Mouse (Mus musculus) erythroid progenitor cell, adult 5-6 weeks (primary cell): ENCODE measurements around the gene March8. TPM values are rescaled to one million over a fixed set of nuclear protein-coding genes. Genes with fewer than 3 reads are reported as not detected.
"Not testable (repeated sequence)": the region's sequence is repeated elsewhere in the genome, so short reads cannot be mapped to it uniquely, and the experiment has no call there.

Source experiments
- ATAC-seq: replicated peaks from 2 replicates; pipeline ENCODE4 v1.8.0; 2016; ENCODE audit warnings: moderate number of reproducible peaks, mild to moderate bottlenecking, moderate TSS enrichment, inconsistent platforms; ENCODE audit not compliant: poor library complexity, low FRiP score, severe bottlenecking
- total RNA-seq, 2 experiments: library from RNA; stranded (forward) in 1 of 2; stranded (reverse) in 1 of 2; fragments of 150-400 nt in 1 of 2; fragments of 186-747, 209-891 nt in 1 of 2; gene quantifications; 2 replicates each; pipeline versions ENCODE4 v1.2.3 to v1.2.4; 2015 to 2017; ENCODE audit warnings: low replicate concordance in 2 of 2

March8 gene
- 417 and 504 TPM in 2 replicates for total RNA-seq (2015; ENCODE audit: low replicate concordance)
- 368 and 504 TPM in 2 replicates for total RNA-seq (2017; ENCODE audit: low replicate concordance)

DNA sequence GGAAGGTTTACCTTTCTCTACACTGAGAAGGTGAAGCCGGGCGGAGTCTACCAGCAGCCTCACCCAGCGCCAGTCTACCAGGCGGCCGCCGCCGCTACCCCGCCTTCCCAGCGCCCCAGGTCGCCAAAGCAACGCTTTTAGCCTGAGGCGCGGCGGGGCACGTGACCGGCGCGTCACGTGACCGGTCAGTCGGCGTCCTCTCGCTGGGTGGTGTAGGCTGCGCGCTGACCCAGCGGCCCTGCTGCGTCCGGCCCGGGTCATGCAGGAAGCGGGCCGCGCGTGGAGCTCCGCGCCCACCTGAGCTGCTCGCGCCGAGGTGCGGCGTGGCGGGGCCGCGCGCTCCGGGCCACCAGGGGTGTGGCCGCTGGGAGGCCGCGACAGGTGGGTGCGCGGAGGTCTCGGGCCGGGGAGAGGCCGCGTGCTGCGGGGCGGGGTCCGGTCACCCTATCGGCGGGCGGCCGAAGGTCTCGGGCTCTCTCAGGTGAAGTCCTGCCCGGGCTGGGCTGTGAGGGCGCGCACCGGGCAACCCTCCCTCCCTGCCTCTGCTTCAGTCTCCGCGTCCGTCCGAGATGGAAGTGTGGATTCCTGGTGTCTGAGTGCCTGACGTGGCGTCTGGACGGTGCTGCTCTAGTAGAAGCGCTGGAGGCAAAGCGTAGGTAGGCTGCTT is at the start of gene March8:
Gene March8 (plus strand): TSS at position 190 of the 667 bp plus-strand sequence.
- peak; percentile 97 for ATAC-seq

DNA sequence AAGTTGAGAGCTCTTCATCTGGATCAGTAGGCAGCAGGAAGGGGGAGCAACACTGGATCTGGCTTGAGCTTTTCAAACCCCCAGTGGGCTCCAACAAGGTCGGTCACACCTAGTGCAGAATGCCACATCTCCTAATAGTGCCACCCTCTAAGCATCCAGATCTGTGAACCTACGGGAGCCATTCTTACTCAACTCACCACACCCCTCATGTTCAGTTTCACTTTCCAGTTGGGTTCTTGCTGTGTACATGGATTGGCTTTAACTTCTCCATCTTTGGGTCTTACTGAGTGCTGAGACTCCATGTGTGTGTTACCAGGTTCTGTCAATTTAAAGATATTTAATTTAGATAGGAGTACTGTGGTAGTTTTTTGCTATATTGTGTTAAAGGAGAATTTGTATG is 26.4 kb upstream of the March8 start:
- no peak for ATAC-seq

DNA sequence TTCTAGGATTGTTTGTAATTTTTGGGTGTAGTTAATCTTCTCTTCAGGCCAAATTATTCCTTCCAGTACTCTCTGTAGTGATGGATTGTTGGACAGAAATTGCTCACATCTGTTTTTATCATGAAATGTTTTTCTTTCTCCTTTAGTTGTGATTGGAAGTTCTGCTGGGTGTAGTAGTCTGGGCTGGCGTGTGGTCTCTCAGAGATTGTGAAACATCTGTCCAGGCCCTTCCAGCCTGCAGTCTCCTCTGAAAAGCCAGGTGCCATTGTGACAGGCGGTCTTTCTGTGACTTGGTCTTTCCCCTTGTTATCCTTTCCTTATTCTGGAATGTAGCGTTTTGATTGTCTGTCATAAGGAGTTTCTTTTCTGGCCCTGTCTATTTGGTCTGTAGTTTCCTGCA is 18.6 kb upstream of the March8 start:
- no peak for ATAC-seq

DNA sequence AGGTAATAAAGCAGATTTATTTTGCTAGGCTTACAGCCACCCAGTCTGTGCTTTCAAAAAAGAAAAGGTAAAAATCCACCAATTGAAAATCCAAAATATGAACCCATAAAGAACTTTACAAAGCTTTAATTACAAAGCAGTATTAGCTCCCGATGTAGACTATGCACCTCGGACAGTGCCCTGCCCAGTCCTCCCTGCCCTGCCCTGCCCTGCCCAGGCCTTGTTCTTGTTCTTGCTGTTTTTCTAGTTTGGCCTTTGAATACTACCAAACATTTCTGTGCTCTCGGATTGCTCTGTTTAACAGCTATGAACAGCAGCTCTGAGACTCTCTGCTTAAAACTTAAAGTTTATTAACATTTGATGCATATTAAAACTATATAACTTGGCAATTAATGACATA is 11.2 kb upstream of the March8 start:
- ATAC-seq, result no peak

DNA sequence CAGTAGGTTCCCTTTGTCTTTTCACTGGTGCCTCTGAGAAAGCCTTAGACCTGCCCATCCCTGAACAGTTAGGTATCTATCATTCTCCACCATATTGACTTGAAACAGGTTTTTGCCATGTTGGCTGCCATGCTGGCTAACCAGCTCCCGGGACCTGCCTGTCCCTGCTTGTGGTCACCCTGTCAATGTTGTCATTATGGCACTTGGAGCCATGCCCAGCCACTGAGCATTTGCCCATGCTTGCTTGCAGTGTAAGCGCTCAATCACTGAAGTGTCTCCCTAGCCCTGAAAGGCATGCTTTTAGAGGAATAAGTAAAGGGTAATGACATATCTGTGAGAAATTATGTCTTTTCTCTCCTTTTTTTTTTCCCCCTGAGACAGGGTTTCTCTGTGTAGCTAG is 6.4 kb upstream of the March8 start:
- ATAC-seq, result no peak

DNA sequence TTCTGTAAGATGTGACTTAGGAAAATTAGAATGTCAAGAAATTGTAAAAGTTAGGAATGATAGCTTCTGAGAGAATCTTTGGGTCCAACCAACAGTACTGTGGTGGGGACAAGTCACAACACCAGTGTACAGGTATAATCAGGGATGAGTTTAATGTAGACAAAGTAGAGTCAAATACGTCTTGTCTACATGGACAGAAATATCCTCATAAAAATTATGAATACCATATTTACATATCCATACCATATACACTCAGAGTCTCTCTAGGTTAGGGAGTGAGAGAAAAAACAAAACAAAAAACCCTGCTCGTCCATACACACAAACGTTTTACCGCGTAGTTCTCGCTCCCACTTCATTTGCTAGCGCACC is 374 bp upstream of the March8 start:
- ATAC-seq, result no peak

DNA sequence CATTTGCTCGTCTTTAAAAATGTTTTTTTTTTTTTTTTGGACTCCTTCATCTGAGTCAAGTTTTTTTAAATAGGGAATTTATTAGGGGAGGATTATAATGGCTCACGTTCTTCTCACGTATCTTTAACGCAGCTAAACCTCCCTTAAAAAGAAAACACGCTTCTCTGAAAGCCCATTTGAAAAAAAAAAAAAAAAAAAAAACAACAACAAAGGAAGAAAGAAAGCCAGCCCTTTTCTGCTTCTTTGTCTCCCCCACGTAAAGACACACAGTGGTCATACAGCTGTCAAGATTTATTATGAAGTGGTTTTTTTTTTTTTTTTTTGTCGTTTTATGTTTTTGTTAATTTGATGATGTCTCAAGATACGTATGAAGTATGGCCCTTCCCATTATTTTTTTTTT is 696 bp downstream of the March8 start:
- ATAC-seq, result 0 out of 2 replicates have a peak, but pooled peaks have one; percentile 2

DNA sequence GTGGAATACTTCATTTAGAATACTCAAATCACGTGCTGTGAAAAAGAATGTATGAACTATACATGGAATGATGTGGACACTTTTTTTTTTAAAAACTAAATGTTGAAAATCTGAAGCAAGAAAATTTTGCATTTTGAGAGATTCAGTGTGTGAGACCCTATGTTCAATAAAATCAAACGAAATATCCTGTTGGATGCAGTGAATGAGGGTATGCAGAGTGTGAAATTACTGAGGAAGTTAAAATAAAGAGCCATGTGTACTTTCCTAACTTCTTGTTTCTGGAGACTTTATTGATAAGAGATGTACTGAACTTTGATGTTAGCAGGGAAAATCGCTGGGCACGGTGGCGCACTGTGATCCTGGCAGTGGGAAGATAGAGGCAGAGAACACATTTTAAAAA is 1.3 kb downstream of the March8 start:
- no peak for ATAC-seq

DNA sequence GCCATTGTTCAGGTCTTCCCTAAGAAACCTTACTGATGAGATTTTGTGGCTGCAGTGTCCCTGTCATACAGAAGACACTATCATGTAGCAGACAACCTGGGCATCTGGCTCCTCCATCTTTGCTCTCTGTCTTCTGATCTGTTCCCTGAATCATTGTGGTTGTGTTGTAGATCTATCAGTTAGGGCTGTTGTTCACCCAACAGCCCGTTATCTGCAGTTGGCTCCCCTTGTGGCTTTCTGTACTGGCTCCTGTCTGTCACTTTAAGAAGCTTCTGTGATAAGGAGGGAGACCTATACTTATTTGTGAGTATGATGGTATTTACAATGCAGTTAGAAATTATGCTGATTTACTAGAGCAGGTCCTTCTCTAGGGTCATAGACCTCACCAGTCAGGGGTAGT is 2.7 kb downstream of the March8 start:
- ATAC-seq, result no peak

DNA sequence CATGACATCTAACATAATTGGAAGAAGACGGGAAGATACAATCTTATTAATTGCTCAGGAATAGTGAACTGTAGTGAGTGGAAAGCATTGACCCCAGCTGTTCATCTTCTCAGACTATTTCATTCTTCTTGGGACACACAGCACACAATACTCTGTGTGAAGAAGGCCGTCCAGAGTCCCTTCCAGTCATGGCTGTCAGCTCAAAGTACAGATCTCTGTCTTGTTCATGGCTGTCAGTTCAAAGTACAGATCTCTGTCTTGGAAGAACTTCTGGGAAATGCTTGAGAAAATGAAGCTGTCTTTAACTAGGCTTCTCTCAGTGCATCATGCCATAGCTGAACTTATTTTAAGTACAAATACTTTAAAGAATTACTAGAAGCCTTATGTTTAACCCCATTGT is 10.1 kb downstream of the March8 start:
- no peak for ATAC-seq

DNA sequence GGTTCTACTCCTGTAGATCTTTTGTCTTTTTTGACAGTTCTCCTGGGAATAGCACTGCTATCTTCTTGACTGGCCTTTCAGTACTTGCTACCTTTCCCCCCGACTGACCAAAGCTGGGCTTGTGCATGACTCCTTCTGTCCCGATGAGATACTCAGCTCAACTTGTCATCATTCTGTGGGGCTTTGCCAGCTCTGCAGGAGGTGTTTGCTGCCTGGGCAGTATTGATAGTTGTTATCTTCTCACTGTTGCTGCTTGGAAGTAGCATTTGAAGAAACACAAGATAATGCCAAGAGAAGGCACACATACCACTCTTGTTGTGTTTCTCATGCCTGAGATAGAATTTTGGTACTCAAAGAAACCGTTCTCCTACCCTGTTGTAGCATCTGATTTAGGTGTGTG is 12.2 kb downstream of the March8 start:
- ATAC-seq, result peak; percentile 88

DNA sequence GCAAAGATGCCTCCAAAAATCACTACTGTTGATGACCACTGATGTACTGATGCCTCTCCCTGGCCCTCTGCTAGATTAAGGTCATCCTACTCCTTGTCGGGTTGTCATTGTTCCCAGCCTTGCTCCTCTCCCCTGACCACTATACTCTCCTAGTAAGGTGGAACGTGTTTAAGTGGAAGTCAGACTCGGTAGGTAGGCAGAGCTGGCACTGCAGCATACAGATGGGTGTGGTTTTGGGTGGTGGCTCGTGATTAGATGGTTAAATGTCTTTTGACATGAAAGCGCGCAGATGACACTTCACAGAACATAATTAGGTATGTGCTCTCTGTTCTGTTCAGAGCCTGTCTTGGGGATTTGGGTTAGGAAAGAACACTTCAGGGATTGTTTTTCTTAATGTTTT is 12.8 kb downstream of the March8 start:
- ATAC-seq, result peak; percentile 83

DNA sequence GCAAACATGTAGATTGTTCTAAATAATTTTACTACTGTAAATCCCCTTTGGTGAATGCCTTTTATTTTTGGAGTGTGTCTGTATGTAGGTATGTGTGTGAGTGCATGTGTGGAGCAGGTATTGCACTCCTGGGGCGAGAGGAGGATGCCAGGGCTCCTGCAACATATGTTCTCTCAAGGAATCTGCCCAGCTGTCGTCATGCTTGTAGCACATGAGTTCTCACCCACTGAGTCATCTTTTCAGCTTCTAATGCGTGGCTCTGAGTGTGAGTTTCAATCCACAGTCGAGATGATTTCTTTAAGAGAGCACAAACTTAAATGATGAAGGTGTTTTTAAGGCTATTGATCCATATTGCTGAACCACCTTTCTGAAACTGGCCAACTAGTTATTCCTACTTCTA is 13.7 kb downstream of the March8 start:
- ATAC-seq, result peak; percentile 32; the same call in 1 of the 2 replicates

DNA sequence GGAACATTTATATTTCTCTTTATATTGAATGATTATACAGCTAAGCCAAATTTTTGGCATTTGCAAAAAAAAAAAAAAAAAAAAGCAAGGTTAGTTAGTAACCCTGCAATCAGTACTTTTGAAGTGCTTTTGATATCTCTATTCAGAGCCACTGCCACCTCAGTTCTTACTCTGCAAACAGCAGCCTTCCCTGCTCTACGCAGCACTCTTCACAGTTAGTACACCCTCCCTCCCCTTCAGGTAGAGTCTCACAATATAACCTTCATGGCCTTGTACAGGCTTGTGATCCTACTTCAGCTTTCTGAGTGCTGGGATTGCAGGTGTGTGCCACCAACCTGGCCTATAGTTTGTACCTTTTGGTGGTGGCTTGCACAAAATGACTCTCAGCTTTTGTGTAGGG is 15.6 kb downstream of the March8 start:
- ATAC-seq, result no peak

DNA sequence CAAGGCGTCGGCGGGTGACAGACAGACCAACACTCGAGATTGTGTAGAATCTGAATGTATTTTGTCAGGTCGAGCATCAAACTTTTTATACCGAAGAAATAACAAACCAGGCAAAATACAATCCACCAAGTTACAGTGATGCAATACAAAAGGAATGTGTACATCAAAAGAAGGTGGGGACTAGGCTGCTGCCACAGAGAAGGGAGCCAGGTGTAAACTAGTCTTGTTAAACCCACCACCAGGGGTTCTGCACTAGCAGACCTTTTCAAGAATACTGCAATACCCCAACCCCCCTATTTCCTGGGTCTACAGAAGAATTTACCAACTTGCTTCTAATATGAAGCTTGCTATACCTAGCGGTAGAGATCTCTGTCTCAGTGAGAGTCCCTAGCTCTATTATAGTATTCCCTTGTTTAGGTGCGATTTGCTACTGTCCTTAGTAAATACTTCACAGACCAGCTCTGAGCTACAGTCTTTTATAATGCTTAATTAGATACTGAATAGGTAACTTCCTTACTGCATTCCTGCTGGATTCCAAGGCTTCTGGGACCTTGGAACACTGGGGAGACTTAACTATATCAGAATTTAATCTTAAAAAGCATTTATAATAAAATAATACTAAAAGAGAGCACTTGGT is 18.6 kb downstream of the March8 start:
- ATAC-seq, result not testable (repeated sequence)

DNA sequence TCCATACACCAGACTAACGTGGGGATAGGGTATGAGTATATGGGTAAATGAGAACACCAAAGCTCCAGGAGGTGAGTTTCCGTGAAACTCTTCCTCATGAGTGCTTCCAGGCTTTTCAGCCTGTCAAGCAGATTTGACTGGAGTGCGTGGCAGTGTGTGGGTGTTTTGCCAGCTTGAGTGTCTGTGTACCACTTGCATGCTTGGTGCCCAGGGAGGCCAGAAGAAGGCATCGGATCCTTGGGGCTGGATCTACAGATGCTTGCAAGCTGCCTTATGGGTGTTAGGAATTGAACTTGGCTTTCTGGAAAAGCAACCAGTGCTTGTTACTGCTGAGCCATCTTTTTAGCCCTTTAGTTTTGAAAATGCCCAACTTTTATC is 19.1 kb downstream of the March8 start:
- ATAC-seq, result no peak

DNA sequence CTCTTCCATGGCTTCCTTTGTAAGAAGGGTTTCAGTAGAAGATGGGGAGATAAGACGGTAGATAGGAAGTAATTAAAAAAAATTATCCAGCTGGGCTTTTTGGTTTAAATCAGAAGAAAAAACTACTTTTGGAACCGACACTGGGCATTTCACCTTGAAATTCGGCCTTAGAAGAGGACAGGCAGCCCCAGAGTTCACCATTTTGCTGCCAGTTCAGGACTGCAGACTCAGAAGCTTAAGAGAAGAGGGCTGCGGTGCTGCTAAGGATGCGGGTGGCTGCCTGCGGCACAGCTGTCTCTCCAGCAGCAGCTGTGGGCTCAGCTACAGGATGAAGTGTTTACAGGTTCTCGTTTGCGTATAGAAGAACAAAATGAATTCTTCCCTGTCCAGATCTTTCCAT is 20.2 kb downstream of the March8 start:
- ATAC-seq, result no peak

DNA sequence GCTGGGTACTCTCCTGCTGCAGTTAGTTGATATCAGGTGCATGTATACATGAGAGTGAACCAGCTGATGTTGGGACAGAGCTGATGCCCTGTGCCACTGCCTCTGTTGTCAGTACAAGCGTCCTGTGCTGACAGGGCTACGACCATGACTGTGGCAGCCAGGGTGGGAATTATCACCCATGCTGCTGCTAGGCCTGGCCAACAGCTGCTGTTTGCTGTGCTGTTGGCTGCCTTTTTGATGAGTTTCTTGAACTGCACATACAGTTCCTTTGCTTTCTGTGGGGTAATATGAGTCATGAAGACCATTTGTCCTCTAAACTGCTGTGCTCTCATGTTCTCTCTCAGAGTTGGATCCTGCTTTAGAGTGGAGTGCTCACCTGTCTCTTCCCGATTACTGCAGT is 21.4 kb downstream of the March8 start:
- ATAC-seq, result no peak

DNA sequence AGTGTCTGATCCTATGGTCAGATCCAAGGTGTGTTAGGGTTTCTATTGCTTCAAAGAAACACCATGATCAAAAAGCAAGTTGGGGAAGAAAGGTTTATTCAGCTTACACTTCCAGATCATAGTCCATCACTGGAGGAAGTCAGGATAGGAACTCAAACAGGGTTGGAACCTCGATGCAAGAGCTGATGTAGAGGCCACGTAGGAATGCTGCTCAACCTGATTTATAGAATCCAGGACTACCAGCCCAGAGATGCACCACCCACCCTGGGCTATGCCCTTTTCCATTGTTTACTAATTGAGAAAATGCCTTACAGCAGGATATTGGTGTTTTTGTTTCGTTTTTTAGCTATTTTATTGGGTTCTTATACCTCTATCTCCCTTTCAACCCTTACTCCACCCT is 23.6 kb downstream of the March8 start:
- ATAC-seq, result no peak

DNA sequence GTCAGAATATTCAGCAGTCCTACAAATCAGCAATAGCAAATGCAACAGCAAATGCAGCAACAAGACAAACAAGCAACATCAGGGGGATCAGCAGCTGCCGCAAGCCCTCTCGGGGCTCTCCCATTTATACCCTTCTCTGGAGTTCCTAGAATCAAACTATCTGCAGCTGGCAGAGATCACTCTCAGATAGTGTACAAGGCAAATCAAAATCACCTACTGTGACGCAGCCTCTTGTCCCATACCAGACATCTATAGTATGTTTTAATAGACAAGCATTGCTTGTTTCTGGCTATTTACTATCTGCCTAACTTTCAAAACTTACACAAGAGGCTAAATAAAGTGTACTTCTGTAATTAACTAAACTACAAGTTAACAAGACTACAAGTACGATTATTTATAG is 24.2 kb downstream of the March8 start:
- no peak for ATAC-seq

DNA sequence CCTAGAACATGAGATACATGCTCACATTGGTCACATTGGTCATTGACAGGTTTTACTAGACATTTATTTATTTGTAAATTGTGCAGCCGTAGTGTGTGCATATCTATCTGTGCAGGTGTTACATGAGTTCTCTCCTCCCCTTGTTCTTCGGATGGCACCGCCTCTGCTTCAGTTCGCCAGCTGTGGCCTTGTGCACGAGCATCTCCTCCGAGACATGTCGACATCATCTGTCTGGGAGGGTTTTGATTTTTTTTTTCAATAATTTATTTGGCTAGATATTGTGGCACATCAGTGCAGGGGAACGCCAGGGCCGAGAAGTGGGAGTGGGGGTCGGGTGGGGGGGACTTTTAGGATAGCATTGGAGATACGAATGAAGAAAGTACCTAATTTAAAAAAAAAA is 30.1 kb downstream of the March8 start:
- no peak for ATAC-seq

DNA sequence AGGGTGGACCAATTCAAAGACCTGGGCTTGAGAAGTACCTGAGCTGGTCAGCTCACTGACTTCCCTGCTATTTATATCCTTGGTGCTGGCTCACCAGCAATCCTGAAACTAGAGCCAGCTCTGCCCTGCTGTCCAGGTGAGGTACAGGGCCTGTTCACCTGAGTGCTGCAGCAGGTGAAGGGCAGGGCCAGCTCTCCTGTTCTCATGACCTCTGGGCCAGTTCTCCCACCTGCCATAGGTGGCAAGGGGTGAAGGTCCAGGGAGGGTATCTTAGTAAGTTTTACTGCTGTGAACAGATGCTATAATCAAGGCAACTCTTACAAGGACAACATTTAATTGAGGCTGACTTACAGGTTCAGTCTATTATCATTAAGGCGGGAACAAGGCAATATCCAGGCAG is 32.0 kb downstream of the March8 start:
- peak; percentile 47 for ATAC-seq
